Mouse (Mus musculus) limb, embryonic 15.5 days (tissue): Measurements from ENCODE around the gene Nr2c1. TPM values are rescaled to one million over a fixed set of nuclear protein-coding genes. Genes with fewer than 3 reads are reported as not detected.
A peak's percentile ranks its signal among the peaks of the same experiment; 100 is the strongest.

Source experiments
- ATAC-seq: fragments of 200-750 bp; cut with Nextera tagmentation; 2 replicates; pipeline ENCODE4 v1.8.0; 2017; ENCODE audit warnings: low read depth, moderate TSS enrichment; ENCODE audit not compliant: insufficient number of reproducible peaks, low FRiP score, low TSS enrichment
- H3K27ac ChIP-seq: fragments of 300-500 bp; sonication (generic); 2 replicates; pipeline ENCODE4 v1.5.1; 2015; ENCODE audit warnings: moderate library complexity, mild to moderate bottlenecking, inconsistent platforms
- H3K27me3 ChIP-seq: fragments of 300-500 bp; sonication (generic); 2 replicates; pipeline ENCODE4 v1.6.1; 2015; ENCODE audit warnings: inconsistent platforms
- H3K36me3 ChIP-seq: fragments of 300-500 bp; sonication (generic); 2 replicates; pipeline ENCODE4 v1.6.1; 2015; ENCODE audit warnings: inconsistent platforms
- H3K4me1 ChIP-seq: fragments of 300-500 bp; sonication (generic); 2 replicates; pipeline ENCODE4 v1.6.1; 2015; ENCODE audit warnings: inconsistent platforms
- H3K4me2 ChIP-seq: fragments of 300-500 bp; sonication (generic); 2 replicates; pipeline ENCODE4 v1.6.1; 2015; ENCODE audit warnings: mild to moderate bottlenecking, inconsistent platforms
- H3K4me3 ChIP-seq: fragments of 300-500 bp; sonication (generic); 2 replicates; pipeline ENCODE4 v1.5.1; 2015; ENCODE audit warnings: mild to moderate bottlenecking, inconsistent platforms
- H3K9ac ChIP-seq: fragments of 300-500 bp; sonication (generic); 2 replicates; pipeline ENCODE4 v1.6.1; 2015; ENCODE audit warnings: inconsistent platforms
- H3K9me3 ChIP-seq: fragments of 300-500 bp; sonication (generic); 2 replicates; pipeline ENCODE4 v1.6.1; 2016; ENCODE audit warnings: inconsistent platforms
- WGBS: fragments of 180-500 bp; shearing (Covaris S2); methylation state at CpG from one replicate; pipeline ENCODE4 v1.1.7; 2015; 5-methylcytosine and 5-hydroxymethylcytosine counted together
- polyA plus RNA-seq: library from polyadenylated mRNA; unstranded; fragments of >200 nt; fragmentation: Nextera tagmentation; extraction: Ambion mirVana; gene quantifications from 2 replicates; pipeline ENCODE4 v1.2.1, GENCODE M21; 2015

Gene Nr2c1
- polyA plus RNA-seq, 1 experiment from 2014 or later: 8.0 TPM

GRCm38 (mm10) chr10:94118993-94119392, 28.8 kb upstream of the Nr2c1 start:
- Histone ChIP-seq H3K36me3 (peaks cover 11% of the 10 kb centered on the region; the same call in 1 of the 2 replicates), H3K4me2 (no peak overlapping the region), H3K4me1 (peaks cover 5% of the 10 kb centered on the region), H3K27me3 (no peaks in the 10 kb centered on the region), H3K9me3 (no peaks in the 10 kb centered on the region), H3K9ac (no peak overlapping the region), H3K27ac (no peak overlapping the region), H3K4me3 (no peak overlapping the region)
- 88% methylated on average over 7 of the region's 7 CpGs for WGBS
- ATAC-seq: no peak

GRCm38 (mm10) chr10:94120676-94121075, 27.1 kb upstream of the Nr2c1 start:
- no peak overlapping the region for H3K4me2 ChIP-seq
- no peaks in the 10 kb centered on the region for H3K9me3 ChIP-seq
- no peak for ATAC-seq
- H3K36me3 ChIP-seq: peaks cover 11% of the 10 kb centered on the region; the same call in 1 of the 2 replicates
- H3K9ac ChIP-seq: no peak overlapping the region
- no peak overlapping the region for H3K4me3 ChIP-seq
- peaks cover 3% of the 10 kb centered on the region for H3K4me1 ChIP-seq
- H3K27me3 ChIP-seq: no peaks in the 10 kb centered on the region
- H3K27ac ChIP-seq: no peak overlapping the region
- 89% methylated on average over 9 of the region's 9 CpGs for WGBS

- no peak for ATAC-seq
- no peak overlapping the region for H3K27ac ChIP-seq
- 92% methylated on average over 7 of the region's 7 CpGs for WGBS
- H3K4me3 ChIP-seq: no peak overlapping the region
- H3K4me2 ChIP-seq: no peak overlapping the region
- H3K9me3 ChIP-seq: no peaks in the 10 kb centered on the region
- H3K27me3 ChIP-seq: no peaks in the 10 kb centered on the region
- no peaks in the 10 kb centered on the region for H3K4me1 ChIP-seq
- H3K9ac ChIP-seq: no peak overlapping the region
- peaks cover 19% of the 10 kb centered on the region; the same call in 1 of the 2 replicates for H3K36me3 ChIP-seq
Observed at GRCm38 (mm10) chr10:94122595-94122994, 25.2 kb upstream of the Nr2c1 start.

DNA sequence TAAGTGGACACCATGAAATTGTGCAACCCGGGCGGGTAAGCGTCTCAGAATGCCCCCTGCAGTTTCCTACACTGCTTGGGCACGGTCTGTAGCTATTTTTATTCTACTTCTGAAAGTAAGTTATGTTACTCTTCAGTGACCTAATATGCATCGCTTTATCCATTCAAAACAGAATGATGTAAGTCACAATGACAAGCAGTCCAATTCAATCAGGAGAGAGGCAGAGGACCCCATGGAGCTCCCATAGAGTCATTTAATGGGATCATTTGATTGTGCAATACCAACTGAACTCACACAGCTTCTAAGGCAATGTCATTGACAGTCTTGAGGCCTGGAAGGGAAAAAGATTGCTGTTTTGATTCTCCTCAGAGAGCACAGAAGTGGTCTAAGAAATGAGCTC, 24.2 kb upstream of the Nr2c1 start:
- Histone ChIP-seq H3K4me2 (no peak overlapping the region), H3K27ac (no peak overlapping the region), H3K9me3 (no peaks in the 10 kb centered on the region), H3K9ac (no peak overlapping the region), H3K4me3 (no peak overlapping the region), H3K4me1 (no peaks in the 10 kb centered on the region), H3K36me3 (peaks cover 19% of the 10 kb centered on the region; the same call in 1 of the 2 replicates), H3K27me3 (no peaks in the 10 kb centered on the region)
- 92% methylated on average over 5 of the region's 5 CpGs for WGBS
- no peak for ATAC-seq

- no peak for ATAC-seq
- no peak overlapping the region for H3K9ac ChIP-seq
- no peaks in the 10 kb centered on the region for H3K4me1 ChIP-seq
- H3K27ac ChIP-seq: no peak overlapping the region
- no peak overlapping the region for H3K4me3 ChIP-seq
- 80% methylated on average over 5 of the region's 5 CpGs for WGBS
- H3K9me3 ChIP-seq: no peaks in the 10 kb centered on the region
- no peak overlapping the region for H3K4me2 ChIP-seq
- H3K36me3 ChIP-seq: peaks cover 19% of the 10 kb centered on the region; the same call in 1 of the 2 replicates
- no peaks in the 10 kb centered on the region for H3K27me3 ChIP-seq
Observed at GRCm38 (mm10) chr10:94124376-94124775, 23.4 kb upstream of the Nr2c1 start.

DNA sequence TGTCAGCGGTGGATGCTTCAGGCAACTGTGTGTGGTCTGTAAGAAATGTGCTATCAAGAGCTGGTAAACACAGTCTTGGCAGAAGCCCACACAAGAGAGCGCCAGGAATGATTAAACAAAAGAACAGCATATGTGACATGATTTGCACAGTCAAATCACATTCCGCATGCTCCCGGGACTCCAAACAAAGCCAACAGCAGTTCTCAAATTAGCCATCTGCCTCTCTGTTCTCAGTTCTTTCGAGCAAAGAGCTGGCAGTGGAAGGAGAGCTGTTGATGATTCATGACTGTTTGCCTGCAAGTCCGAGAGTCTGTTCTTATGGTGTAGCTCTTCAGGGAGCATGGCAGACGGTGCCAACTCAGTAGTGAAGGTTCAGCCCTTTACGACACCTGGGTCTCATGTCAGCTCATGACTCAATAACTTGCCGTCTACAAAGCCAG, 18.1 kb upstream of the Nr2c1 start:
- no peak overlapping the region for H3K4me3 ChIP-seq
- 58% methylated on average over 9 of the region's 9 CpGs for WGBS
- H3K27ac ChIP-seq: no peak overlapping the region
- no peaks in the 10 kb centered on the region for H3K4me1 ChIP-seq
- H3K9me3 ChIP-seq: no peaks in the 10 kb centered on the region
- 0 out of 2 replicates have a peak, but pooled peaks cover 15% of the 10 kb centered on the region for H3K36me3 ChIP-seq
- ATAC-seq: no peak
- H3K9ac ChIP-seq: no peak overlapping the region
- no peak overlapping the region for H3K4me2 ChIP-seq
- H3K27me3 ChIP-seq: no peaks in the 10 kb centered on the region

- ATAC-seq: no peak
- H3K4me3 ChIP-seq: no peak overlapping the region
- H3K4me1 ChIP-seq: no peaks in the 10 kb centered on the region
- H3K9ac ChIP-seq: no peak overlapping the region
- H3K27ac ChIP-seq: no peak overlapping the region
- H3K4me2 ChIP-seq: no peak overlapping the region
- H3K36me3 ChIP-seq: 0 out of 2 replicates have a peak, but pooled peaks cover 9% of the 10 kb centered on the region
- no peaks in the 10 kb centered on the region for H3K9me3 ChIP-seq
- 79% methylated on average over 8 of the region's 8 CpGs for WGBS
- no peaks in the 10 kb centered on the region for H3K27me3 ChIP-seq
Observed at GRCm38 (mm10) chr10:94133081-94133480, 14.7 kb upstream of the Nr2c1 start.

GRCm38 (mm10) chr10:94133674-94134073, 14.1 kb upstream of the Nr2c1 start:
- H3K4me3 ChIP-seq: no peak overlapping the region
- no peak overlapping the region for H3K4me2 ChIP-seq
- H3K9ac ChIP-seq: no peak overlapping the region
- WGBS: 84% methylated on average over 7 of the region's 7 CpGs
- ATAC-seq: no peak
- H3K9me3 ChIP-seq: no peaks in the 10 kb centered on the region
- H3K36me3 ChIP-seq: 0 out of 2 replicates have a peak, but pooled peaks cover 9% of the 10 kb centered on the region
- H3K4me1 ChIP-seq: no peaks in the 10 kb centered on the region
- H3K27me3 ChIP-seq: no peaks in the 10 kb centered on the region
- H3K27ac ChIP-seq: no peak overlapping the region

GRCm38 (mm10) chr10:94134535-94135390, 13.1 kb upstream of the Nr2c1 start:
- H3K4me3 ChIP-seq: no peak overlapping the region
- 85% methylated on average over 12 of the region's 12 CpGs for WGBS
- H3K36me3 ChIP-seq: 0 out of 2 replicates have a peak, but pooled peaks cover 9% of the 10 kb centered on the region
- no peak for ATAC-seq
- H3K27me3 ChIP-seq: no peaks in the 10 kb centered on the region
- no peak overlapping the region for H3K9ac ChIP-seq
- H3K27ac ChIP-seq: no peak overlapping the region
- no peaks in the 10 kb centered on the region for H3K4me1 ChIP-seq
- no peaks in the 10 kb centered on the region for H3K9me3 ChIP-seq
- H3K4me2 ChIP-seq: no peak overlapping the region

DNA sequence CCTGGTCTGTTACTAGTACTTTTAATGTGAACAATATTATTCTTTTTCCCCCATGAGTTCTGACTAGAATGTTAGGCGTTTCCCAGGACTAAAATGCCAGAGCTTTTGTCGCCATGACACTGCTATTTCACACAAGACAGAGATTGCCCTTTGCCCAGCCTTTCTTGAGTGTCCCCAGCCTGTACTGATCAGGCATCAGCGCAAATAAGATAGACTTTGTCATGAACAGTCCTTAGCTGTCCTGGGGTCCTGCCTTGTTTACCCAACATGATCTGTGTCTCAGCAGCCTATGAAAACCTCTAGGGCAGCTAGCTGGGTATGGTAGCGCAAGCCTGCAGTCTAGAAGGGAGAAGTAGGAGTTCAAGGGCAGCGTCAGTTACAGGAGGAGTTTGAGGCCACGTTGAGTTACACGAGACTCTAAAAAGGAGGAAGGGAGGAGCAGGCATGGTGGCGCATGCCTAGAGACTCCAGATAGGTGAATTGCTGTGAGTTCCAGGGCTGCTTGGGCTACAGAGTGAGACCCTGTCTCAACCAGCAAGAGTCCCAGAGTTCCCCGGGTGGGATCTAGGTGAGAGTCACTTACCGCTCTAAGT, 8.8 kb upstream of the Nr2c1 start:
- Histone ChIP-seq H3K27me3 (no peaks in the 10 kb centered on the region), H3K9me3 (no peaks in the 10 kb centered on the region), H3K4me2 (no peak overlapping the region), H3K4me3 (no peak overlapping the region), H3K9ac (no peak overlapping the region), H3K4me1 (peaks cover 12% of the 10 kb centered on the region; the same call in 1 of the 2 replicates), H3K36me3 (0 out of 2 replicates have a peak, but pooled peaks cover 5% of the 10 kb centered on the region), H3K27ac (no peak overlapping the region)
- ATAC-seq: no peak
- WGBS: 81% methylated on average over 10 of the region's 10 CpGs

GRCm38 (mm10) chr10:94140227-94140931, 7.4 kb upstream of the Nr2c1 start:
- Histone ChIP-seq H3K36me3 (0 out of 2 replicates have a peak, but pooled peaks cover 3% of the 10 kb centered on the region), H3K4me1 (peaks cover 15% of the 10 kb centered on the region; the same call in 1 of the 2 replicates), H3K4me3 (no peak overlapping the region), H3K9ac (no peak overlapping the region), H3K4me2 (no peak overlapping the region), H3K9me3 (no peaks in the 10 kb centered on the region), H3K27me3 (no peaks in the 10 kb centered on the region), H3K27ac (0 out of 2 replicates have a peak overlapping the region, but pooled peaks have one; percentile 1)
- 35% methylated on average over 3 of the region's 3 CpGs for WGBS
- ATAC-seq: 0 out of 2 replicates have a peak, but pooled peaks have one; percentile 52
